Mouse (Mus musculus) embryonic fibroblast, embryonic 13.5 days (primary cell): ENCODE measurements around the gene Pfn4.

Experiments
- CTCF ChIP-seq: IDR thresholded peaks from 2 replicates; pipeline ENCODE4 v1.5.1; 2011; ENCODE audit warnings: mild to moderate bottlenecking, control low read depth, low read length, moderate library complexity, borderline replicate concordance; ENCODE audit not compliant: insufficient read depth
- POLR2A ChIP-seq: IDR thresholded peaks from 2 replicates; pipeline ENCODE4 v1.6.1; 2011; ENCODE audit warnings: low read depth, mild to moderate bottlenecking, control low read depth, low read length, moderate library complexity

GRCm38 (mm10) chr12:4783598-4783997 lies 14.8 kb downstream of the Pfn4 start:
- no peak for TF ChIP-seq POLR2A
- TF ChIP-seq CTCF = no peak
